Mouse (Mus musculus): ENCODE measurements around the gene Pclo.

- no peak for TF ChIP-seq CTCF (IDR thresholded peaks at IDR 0.05; ENCODE audit: extremely low read depth, insufficient read length, insufficient replicate concordance, low read depth, low read length)
- no peak for TF ChIP-seq POLR2A (IDR thresholded peaks at IDR 0.05; ENCODE audit: low read depth, low read length)
Measured at GRCm38 (mm10) chr5:14509621-14510020, 5.1 kb upstream of the Pclo start.

Measured in small intestine, adult 2 months (tissue).